Mouse (Mus musculus): ENCODE data around the gene Slc36a3. TPM values are rescaled to one million over a fixed set of nuclear protein-coding genes. Genes with fewer than 3 reads are reported as not detected.
A peak's percentile ranks its signal among the peaks of the same experiment; 100 is the strongest.

The Slc36a3 gene
- not detected in 2 replicates for total RNA-seq (2015; ENCODE audit: low replicate concordance)
- total RNA-seq (2017; ENCODE audit: low replicate concordance), result not detected in 2 replicates

DNA sequence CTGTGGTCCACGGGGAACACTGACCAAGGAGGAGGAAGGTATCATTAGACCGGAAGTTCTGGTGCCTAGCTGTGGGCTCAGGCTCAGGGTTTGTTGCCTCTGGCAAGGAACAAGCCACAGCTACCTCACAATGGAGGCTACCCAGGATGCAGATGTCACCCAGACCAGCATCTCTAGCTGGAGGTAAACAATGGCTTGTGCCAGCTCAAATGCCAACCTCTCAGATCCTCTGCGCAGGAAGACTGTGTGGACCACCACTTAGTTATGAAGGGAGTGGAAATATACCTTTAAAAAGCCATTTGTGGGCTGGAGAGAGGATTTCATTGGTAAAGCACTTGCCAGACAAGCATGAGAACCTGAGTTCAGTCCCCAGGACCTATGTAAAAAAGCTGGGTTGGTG, at the start of gene Slc36a3:
Gene Slc36a3 (minus strand): TSS at position 101 of the 400 bp plus-strand sequence.
- ATAC-seq (replicated peaks; ENCODE audit: low FRiP score, poor library complexity, severe bottlenecking), result no peak

DNA sequence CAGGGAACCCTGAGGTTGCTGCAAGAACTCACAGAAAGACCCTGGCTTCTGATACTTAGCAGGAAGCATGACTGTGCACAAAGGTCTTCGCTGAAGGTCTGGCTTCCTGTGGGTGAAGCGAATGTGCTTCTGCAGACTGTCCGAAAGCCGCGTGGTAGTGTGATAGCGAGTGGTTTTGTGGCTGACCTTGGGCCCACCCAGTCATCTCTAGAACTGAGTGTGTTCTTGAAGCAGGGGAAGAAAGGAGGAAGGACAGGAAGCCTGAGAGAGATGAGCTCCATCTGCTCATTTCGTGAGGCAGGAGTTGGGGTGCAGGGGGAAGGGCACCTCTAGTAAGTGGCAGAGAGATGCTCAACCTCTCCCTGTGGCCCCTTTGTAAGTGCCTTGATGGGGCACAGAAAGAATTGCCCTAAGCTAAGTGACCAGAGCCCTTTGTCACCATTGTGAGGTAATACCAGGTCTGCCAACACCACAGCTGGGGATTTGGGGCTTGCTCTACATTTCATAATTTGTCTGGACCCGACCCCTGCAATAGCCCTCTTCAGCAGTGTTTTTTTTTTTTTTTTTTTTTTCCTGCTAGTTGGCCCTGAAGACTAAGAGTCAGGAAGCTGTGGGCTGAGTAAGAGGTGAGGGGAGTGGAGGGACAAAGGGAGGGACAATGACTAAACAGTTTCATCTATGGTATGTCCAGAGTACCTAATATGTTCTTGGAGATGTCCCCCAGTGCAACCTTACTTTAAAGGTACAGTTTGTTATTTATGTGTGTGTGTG, 46.4 kb upstream of the Slc36a3 start:
- no peak for ATAC-seq (replicated peaks; ENCODE audit: low FRiP score, poor library complexity, severe bottlenecking)

DNA sequence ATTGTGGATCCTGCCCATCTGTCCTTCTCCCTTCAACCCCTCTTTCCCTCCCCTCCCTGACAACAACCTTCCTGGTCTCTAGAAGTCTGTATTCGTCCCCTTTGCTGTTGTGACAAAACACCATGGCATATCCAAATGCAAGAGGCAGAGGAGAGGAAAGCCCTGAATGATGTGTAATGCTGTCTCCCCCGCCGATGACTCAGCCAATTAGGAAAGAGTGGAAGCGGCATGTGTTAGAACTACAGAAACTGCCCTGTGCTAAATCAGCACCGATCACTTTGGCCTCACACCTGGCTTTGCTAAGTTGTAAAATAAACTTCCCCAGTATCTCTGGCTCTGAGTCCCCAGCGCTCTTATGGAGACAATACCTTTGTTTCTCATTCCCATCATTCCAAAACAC, 45.6 kb upstream of the Slc36a3 start:
- no peak for ATAC-seq (replicated peaks; ENCODE audit: low FRiP score, poor library complexity, severe bottlenecking)

DNA sequence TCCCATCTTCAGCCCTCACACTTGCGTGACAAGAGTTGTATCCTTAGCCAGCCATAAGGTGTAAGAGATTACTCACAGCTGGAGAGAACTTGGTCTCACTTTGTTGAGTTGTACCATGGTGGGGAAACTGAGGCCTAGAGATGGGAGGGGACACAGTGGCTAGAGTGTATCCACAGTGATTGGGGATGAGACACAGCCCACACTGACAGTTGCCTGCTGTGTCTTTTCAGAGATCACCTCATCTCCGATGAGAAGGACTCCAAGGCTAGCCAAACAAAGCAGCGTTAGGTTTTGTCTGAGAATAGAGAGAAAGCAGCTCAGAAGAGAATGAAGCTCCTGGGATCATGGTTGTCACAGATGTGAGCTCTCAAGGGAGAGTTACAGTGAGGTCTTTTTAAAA, 38.7 kb upstream of the Slc36a3 start:
- no peak for ATAC-seq (replicated peaks; ENCODE audit: low FRiP score, poor library complexity, severe bottlenecking)

DNA sequence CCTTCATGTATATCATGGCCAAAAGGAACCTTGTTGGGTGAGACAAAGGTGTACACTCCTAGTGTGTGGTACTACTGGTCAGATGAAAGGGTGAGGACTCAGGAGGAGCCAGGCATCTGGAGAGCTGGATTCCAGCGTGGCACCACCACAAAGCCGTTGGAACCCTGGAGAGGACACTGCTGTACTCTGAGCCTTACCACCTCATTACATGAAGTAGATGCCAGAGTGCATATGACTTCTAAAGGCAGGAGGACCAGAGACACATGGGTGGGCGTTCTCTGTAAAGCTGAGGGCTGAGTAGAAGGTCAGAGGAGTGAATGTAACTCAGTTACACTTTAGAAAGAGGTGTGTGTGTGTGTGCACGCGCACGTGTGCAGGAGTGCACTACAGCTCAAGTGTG, 36.3 kb upstream of the Slc36a3 start:
- no peak for ATAC-seq (replicated peaks; ENCODE audit: low FRiP score, poor library complexity, severe bottlenecking)

DNA sequence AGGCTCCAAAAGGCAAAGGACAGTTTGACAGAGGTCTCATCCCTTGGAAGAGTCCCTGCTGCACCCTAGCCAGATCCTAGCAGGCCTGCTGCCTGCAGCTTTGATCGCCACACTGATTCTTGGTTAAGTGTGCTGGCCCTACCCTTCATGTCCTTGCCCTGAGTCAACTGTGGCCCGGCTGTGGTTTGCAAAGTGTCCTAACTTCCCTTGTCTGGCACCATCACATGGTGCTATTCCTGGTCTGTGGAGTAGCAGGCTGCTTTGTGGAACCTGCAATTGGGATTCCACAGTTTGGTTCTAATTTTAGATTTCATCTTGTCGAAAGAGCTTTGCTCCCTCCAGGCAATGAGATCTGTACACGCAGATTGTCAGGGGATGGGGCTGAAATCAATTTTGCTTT, 35.8 kb upstream of the Slc36a3 start:
- ATAC-seq (replicated peaks; ENCODE audit: low FRiP score, poor library complexity, severe bottlenecking), result no peak

DNA sequence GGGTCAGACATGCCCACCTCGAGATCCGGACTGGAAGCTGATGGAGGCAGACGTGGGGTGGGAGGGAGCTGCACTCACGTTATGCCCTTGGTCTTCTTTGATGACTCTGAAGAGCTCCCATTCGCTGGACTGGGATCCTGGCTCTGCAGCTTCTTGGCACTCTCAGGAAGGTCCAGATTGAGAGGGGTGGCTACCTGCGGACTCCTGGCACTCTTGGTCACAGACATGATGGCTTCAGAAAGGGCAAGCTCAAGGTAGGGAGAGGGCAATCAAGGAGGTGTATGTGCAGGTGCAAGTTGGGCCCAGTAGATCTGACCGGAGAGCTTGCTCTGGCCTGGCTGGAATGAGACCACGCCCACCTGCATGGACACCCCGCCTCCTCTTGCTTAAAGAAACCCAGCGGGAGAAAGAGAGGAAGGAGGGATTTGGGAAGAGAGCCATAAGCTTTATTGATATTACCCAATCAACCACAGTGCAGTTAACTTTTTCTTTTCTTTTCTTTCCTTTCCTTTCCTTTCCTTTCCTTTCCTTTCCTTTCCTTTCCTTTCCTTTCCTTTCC, 33.3 kb upstream of the Slc36a3 start, which contains the start of gene Slc36a2:
Gene Slc36a2 (minus strand): TSS at position 345 of the 559 bp plus-strand sequence.
- no peak for ATAC-seq (replicated peaks; ENCODE audit: low FRiP score, poor library complexity, severe bottlenecking)

DNA sequence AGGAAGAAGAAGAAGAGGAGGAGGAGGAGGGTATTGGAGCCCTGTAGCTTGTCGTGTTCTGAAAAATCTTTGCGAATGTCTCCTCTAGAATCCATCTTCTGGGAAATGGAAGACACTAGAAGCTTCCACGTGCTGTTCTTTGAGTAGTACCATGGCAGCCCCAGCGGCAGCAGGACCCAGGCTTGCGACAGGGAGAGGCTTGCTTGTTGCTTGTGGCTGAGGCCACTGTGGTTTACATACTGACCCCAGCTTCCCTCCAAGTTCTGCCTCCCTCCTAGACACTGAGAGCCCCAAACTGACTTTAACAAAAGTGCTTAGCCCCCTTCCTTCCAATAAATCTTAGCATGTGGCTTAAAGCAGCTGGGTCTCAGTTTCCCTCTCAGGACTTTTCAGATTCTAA, 32.7 kb upstream of the Slc36a3 start:
- ATAC-seq (replicated peaks; ENCODE audit: low FRiP score, poor library complexity, severe bottlenecking), result no peak

DNA sequence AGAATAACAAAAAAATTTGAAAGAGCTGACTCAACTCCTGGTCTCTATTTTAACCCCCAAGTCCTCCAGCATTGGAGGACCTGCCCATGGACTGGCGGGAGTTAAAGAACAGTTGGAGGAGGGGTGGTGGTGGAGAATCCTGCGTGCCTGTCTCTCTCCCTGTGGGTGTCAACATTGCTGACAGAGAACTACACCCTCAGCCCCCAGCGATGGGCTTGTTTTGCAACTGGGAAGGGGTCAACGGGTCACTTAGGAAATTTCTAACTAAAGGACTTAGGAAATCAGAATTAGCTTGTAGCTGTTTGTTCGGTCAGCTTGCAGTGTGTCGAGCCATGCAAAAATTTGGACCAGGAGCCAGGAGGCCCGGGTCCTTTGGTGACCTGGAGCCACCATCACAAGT, 31.6 kb upstream of the Slc36a3 start:
- no peak for ATAC-seq (replicated peaks; ENCODE audit: low FRiP score, poor library complexity, severe bottlenecking)

DNA sequence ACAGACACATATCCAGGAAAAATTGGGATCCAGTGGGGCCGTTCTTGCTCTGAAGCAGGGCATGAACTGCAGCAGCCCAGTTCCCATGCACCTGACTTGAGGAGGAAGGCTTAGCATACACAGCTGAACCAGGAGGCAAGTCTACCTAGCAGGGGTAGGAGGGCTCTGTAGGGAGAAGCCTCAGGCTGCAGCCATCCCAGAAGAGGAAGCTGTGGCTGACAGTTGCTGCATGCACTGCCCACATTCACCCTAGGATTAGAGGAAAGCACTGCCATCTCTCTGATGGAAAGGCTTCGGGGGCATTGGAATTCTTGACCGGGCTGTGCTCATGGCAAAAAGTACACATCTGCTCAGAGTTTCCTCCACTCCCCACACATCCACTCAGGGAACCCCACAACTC, 28.3 kb upstream of the Slc36a3 start:
- ATAC-seq (replicated peaks; ENCODE audit: low FRiP score, poor library complexity, severe bottlenecking), result no peak

DNA sequence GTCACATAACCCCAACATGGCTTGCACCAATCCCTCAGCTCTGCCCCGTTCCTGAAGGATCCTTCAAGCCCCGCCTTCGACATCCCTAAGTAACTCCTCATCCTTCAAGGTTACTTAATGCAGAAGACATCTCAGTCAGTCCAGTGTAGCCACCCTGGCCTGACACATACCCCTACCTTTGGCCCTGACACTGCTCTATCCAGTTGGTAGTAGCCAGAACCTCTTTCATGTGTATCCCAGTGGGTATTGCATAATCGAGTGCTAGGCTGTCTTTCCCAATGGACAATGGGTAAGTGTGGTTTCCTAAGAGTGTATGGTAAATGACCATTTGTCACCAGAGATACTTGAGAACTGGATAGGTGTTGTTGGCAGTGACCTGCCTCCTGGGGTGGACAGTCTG, 27.3 kb upstream of the Slc36a3 start:
- ATAC-seq (replicated peaks; ENCODE audit: low FRiP score, poor library complexity, severe bottlenecking), result no peak

DNA sequence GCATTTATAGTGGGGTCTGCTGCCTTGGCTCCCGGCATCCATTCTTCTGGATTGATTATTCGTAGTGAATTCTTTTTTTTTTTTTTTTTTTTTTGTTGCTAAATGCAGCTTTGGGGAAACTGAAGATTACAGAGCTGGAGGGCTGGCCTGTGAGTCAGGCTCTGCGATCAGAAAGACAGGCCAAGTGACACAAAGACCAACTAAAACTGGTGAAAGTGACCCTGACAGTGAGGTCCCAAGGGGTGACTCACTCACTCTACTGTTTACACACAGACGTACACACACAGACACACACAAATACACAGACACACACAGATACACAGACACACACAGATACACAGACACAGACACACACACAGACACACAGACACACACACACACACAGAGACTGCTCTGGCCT, 19.0 kb upstream of the Slc36a3 start:
- ATAC-seq (replicated peaks; ENCODE audit: low FRiP score, poor library complexity, severe bottlenecking), result no peak

DNA sequence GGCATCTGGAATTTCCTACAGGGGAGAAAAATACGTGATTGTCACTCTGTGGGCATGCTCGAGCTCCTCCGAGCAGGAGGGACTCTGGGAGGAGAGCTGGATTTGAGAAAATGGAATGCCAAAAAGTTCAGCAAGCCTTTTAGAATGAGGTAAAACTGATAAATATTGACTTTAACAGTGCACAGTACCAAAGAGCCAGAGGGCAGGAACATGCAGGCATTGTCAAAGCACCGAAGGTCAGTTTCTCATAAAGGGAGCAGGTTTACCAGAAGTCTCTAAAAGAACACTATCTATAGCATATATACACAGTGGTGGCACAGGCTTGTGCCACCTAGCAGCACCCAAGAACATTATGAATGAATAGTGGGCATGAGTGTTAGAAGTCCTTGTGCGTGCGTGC, 17.4 kb upstream of the Slc36a3 start:
- ATAC-seq (replicated peaks; ENCODE audit: low FRiP score, poor library complexity, severe bottlenecking), result no peak

DNA sequence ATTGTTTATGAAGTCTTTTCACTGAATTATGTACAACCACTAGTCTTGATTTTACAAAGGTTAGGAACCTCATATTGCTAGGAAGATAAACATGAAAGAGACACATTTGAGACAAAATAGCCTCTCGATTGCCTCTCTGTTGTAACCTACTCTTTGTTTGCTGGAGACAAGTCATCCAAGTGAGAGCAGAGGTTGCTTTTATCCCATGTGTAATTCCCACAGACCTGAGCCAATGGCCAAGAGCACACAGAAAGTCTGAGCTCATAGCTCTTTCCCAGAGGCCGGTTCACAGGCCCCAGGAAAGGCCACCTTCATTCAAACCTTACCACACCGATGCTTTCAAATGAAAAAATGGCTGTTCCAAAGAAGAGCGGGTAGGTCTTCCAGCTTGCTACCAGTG, 17.0 kb upstream of the Slc36a3 start:
- ATAC-seq (replicated peaks; ENCODE audit: low FRiP score, poor library complexity, severe bottlenecking), result no peak

DNA sequence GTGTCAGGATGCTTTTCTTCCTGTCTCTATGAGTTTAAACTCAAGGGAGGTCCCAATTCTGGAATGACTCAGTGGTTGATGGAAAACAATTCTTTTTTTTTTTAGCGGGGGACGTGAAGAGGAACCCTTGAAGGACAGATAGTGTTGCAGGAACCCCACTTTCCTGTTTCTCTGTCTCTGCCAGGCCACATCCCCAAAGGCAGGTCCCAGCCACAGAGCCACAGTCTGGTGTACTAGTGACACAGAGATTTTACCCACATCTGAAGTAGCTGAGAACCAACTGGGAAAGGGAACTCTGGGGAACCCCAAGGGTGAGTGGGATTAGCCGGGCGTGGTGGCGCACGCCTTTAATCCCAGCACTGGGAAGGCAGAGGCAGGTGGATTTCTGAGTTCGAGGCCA, 14.2 kb upstream of the Slc36a3 start:
- ATAC-seq (replicated peaks; ENCODE audit: low FRiP score, poor library complexity, severe bottlenecking), result no peak

DNA sequence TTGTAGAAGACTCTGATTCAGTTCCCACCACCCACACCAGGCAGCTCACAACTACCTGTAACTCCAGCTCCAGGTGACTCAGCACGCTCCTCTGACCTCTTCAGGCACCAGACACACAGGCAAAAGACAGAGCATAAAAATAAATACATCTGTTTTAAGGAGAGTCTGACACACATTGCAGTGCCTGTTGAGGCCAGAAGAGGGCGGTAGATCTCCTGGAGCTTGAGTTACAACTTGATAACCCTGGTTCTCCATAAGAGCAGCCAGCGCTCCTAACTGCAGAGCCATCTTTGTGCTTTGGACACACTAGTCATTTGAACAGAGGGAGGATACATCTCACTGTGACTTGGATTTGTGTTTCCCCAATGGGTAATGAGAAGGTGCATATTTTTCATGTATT, 13.2 kb upstream of the Slc36a3 start:
- ATAC-seq (replicated peaks; ENCODE audit: low FRiP score, poor library complexity, severe bottlenecking), result no peak

DNA sequence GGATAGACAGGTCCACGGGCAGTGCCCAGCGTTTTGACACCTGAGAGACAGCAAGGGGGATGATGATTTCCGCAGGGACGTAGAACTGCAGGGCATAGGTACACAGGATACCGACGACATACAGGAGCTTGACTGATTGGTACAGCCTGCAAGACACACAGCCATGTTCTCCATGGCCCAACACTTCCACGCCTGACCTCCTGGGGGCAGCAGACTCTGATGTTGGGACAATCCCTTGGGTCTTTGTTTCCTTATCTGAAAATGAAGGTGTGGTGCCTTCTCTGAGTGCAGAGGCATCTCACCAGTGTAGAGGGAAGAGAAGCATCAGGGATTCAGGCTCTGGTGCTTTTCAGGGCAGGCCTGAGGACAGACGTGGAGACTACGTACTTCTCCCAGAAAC, 11.2 kb upstream of the Slc36a3 start:
- no peak for ATAC-seq (replicated peaks; ENCODE audit: low FRiP score, poor library complexity, severe bottlenecking)

DNA sequence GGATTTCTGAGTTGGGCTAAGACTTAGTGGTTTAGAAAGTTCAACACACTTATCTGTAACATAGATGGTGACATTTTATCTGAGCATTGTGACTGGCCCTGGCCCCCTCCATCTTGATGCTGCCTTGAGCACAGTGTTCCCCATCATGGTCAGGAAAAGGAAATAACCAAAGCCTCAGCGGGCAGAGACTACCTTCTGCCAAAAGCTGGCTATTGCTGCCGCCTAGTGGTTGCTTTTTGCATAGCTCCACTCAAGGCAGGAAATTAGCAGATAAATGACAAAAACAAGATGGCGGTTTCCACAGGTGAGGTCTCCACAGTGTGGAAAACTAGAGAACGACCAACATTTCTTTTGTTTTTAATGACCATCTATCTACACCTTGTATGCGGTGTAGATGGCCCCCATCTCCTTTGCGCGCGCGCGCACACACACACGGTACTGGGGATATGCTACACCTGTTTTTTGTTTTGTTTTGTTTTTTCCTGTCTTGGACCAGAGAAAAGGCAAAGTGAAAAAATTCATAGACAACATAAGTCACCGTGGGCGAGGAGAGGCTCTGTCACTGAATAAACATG, 7.4 kb upstream of the Slc36a3 start:
- ATAC-seq (replicated peaks; ENCODE audit: low FRiP score, poor library complexity, severe bottlenecking), result peak; percentile 56; the same call in 1 of the 2 replicates

DNA sequence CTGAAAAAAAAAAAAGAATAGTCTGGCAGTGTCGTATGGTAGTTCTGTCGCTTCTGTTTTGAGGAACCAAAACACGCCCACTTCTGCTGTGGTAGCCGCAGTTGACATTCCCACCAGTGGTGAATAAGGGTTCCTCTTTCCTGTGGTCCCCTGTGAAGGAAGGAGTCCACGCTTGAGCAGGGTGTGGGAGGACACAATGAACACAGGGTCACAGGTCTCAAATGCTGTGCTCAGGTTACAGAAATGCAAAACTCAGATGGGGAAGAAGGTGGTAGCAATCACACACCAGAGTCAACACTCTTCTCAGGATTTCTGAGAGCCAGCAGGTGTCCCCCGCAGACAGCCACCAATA, 3.5 kb upstream of the Slc36a3 start:
- ATAC-seq (replicated peaks; ENCODE audit: low FRiP score, poor library complexity, severe bottlenecking), result no peak

DNA sequence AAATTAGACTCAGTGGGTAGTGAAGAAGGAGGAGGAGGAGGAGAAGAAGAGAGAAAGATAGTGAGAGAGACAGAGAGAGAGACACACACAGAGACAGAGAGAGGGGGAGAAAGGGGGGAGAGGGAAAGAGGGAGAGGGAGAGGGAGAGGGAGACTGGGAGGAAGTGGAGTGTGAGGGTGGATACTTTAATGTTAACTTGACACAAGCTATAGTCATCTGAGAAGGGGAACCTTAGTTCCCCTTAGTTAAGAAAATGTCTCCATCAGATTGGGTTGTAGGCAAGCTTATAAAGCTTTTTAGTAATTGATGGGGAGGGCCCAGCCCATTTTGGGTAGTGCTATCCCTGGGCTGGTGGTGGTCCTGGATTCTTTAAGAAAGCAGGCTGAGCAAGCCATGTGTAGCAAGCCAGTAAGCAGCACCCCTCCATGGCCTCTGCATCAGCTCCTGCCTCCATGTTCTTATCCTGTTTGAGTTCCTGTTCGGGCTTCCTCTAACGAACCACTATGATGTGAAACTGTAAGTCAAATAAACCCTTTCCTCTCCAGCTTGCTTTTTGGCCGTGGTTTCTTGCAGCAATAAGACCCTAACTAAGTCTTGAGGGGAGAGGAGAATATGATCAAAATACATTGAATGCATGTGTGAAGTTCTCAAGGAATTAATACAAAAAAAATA, 3.0 kb upstream of the Slc36a3 start:
- ATAC-seq (replicated peaks; ENCODE audit: low FRiP score, poor library complexity, severe bottlenecking), result no peak

DNA sequence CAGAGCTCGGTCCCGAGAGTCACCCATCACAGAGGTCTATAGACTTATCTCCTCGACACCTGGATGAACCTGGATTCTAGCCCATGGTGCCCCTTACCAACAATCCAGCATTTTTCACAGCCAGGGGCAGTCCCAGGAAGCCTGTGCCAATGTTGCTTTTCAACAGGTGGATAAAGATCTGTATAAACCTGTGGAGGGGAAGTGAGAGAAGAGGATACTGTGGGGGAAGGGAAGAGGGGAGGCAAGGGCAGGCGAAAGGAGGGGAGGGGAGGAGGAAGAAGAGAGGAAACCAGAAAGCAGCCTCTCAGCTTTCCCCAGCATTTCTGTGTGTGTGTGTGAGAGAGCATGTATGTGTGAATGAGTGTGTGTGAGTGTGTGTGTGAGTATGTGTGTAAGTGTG, 3.0 kb downstream of the Slc36a3 start:
- no peak for ATAC-seq (replicated peaks; ENCODE audit: low FRiP score, poor library complexity, severe bottlenecking)

All from erythroid progenitor cell, adult 5-6 weeks (primary cell).